Mouse (Mus musculus): ENCODE measurements around the gene Dclk2.

Gene Dclk2

DNA sequence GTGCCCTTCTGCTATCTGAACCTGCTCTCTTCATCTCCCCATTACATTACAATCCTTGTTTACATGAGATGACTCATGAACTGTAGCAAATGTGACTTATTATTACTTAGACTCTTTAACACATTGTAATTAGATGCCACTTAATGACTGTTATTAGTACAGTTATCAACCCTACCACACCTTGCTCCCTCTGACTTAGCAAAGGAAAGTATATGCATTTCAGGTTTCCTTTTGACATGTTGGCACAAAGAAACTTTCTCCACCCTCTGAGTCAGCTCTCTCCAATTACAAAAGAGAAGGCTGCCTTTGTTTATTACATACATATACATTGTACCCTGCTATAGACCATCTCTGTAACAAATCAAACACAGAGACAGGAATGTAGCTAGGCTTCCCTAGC is 33.1 kb downstream of the Dclk2 start:
- DNase-seq (ENCODE audit: low spot score): no peak

- DNase-seq (ENCODE audit: low spot score): no peak
Observed at GRCm38 (mm10) chr3:86885180-86885579, 35.5 kb downstream of the Dclk2 start.

- DNase-seq (ENCODE audit: low spot score): no peak
Observed at GRCm38 (mm10) chr3:86884481-86884880, 36.2 kb downstream of the Dclk2 start.

DNA sequence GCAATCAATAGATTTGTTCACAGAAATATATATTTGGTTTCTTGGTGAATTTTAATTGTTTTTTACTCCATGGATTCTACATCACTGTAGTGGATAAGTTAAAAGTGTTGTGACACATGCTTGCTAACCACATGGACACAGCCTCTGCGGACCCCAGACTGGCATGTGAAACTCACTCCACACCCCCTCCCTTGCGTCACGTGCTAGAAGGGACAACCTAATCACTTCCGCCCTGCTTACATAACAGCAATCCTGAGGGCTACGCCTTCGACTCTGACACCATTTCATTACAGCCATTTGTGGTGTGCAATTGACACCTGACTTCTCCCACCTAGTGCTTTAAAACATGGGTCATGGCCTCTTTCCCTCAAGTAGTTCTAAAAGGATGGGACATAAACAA is 36.7 kb downstream of the Dclk2 start:
- no peak for DNase-seq (ENCODE audit: low spot score)

- no peak for DNase-seq (ENCODE audit: low spot score)
Observed at GRCm38 (mm10) chr3:86875912-86876311, 44.7 kb downstream of the Dclk2 start.

DNA sequence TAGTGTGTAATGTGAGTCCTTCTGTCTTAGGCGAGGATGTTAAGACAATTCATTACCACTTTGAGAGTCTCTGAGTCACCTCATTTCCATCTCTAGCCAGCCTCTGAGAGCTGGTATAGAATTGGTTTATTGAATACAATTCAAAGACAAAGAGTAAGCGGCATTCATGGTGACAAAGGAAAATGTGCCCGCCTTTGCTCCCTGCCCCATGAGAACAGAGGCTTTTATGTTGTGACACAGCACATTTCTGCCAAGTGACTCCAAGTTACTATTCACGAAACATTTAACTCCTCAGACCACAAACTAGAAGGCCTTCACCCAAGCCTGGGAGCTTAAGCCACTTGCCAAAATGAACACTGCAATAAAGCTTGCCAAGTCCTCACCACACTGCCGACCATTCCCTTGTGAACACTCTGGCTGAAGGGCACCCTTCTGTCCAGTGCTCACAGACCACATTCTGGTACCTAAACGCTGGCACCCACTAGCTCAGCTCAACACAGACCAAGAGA is 47.5 kb downstream of the Dclk2 start:
- no peak for DNase-seq (ENCODE audit: low spot score)

DNA sequence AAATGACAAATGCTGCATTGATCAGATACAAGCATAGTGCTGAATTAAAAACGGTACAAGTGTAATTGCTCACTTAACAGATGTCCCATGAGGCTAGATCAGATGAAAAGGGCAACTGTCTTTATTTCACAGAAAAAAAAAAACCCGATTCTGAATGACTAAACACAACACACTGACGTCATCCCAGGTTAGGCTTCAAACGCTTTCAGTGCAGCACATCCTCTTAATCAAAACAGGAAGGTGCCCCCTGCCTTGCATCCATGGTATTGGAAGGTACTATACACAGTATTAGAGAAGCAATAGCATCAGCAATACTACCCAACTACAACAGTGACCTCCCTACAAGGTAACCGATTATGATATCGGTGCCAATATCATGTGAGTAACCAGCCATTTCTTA is 49.7 kb downstream of the Dclk2 start:
- DNase-seq (ENCODE audit: low spot score): no peak

DNA sequence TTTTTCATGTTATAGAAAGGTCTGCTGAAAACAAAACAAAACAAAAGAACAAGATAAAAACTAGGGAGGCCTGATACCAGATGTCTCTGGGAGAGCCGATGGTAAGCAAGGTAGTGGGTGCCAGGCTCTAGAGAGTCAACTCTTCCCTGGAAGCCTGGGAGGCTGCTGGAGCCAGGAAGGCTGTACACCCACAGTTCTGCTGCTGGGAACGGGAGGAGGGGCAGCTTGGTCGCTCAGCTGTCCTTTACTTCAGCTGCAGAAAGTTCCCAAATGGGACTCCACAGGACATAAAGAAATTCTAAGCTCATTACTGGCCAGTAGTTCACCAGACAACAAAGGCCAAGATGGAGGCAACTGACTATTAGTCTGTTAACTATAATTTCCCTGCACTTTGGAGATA is 50.2 kb downstream of the Dclk2 start:
- no peak for DNase-seq (ENCODE audit: low spot score)

- no peak for DNase-seq (ENCODE audit: low spot score)
Observed at GRCm38 (mm10) chr3:86868721-86869120, 51.9 kb downstream of the Dclk2 start.

GRCm38 (mm10) chr3:86863327-86864008 is 57.2 kb downstream of the Dclk2 start:
- no peak for DNase-seq (ENCODE audit: low spot score)

- no peak for DNase-seq (ENCODE audit: low spot score)
Observed at GRCm38 (mm10) chr3:86862939-86863311, 57.7 kb downstream of the Dclk2 start.

GRCm38 (mm10) chr3:86862245-86862938 is 58.3 kb downstream of the Dclk2 start:
- no peak for DNase-seq (ENCODE audit: low spot score)

DNA sequence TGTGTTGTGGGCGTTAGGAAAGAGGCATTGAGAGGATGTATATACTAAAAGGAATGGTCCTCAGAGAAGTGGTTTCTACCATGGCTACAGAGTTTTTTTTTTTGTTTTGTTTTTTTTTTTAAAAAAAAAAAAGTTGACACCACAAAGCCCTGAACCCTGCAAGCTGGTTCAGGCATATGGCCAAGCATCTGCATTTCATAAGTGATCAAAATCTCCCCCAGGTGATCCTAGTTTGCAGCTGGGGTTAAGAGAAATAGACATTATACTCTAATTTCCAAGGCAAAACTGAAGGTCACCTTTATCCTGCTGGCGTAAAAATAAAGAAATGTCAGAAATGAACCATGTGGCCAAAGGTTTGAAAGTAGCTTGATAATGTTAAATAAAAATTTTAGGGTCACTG is 60.9 kb downstream of the Dclk2 start:
- no peak for DNase-seq (ENCODE audit: low spot score)

DNA sequence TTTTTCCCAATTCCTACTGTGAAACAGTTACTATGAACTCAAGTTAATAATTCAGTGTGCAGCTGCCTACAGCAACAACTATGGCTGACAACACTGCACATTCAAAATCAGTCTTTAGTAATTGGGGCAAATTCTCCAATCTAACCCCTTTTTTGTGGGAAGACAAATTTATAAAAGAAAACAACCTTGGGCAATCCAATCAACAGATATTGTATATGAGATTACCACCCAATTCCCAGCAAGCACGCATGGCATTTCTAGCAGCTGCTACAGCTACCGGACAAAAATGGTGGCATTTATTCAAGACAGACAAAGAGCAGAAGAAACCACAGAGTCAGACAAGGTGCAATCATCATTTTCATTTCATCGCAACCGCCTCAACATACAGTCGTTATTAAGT is 62.0 kb downstream of the Dclk2 start:
- DNase-seq (ENCODE audit: low spot score): no peak

DNA sequence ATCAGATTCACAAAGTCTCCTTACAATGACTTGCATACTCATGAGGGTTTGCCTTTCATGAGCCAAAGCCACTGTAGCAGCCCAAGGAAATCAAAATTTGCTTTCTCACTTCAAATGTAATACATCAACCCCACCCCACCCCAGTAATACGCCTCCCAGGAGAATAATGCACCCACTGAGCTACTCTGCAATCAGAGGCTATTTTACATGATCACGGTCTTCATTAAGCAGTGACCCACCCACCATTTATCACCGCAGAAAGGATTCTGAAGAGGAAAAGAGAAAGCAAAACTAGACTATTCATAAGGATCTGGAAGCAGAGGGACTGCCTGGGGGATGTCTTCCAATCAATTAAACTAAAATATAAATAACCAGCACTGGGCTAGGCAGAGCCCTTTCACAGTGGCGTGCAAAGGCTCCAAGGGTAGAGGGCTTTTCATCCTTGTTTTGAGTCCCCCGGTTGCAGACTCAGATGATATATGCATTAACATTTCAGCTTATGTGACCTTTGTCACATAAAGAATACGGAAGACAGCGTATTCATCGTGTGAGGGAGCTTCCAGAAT is 62.7 kb downstream of the Dclk2 start:
- no peak for DNase-seq (ENCODE audit: low spot score)

- DNase-seq (ENCODE audit: low spot score): no peak
Observed at GRCm38 (mm10) chr3:86852867-86853266, 67.8 kb downstream of the Dclk2 start.

GRCm38 (mm10) chr3:86851131-86851530 is 69.5 kb downstream of the Dclk2 start:
- no peak for DNase-seq (ENCODE audit: low spot score)

DNA sequence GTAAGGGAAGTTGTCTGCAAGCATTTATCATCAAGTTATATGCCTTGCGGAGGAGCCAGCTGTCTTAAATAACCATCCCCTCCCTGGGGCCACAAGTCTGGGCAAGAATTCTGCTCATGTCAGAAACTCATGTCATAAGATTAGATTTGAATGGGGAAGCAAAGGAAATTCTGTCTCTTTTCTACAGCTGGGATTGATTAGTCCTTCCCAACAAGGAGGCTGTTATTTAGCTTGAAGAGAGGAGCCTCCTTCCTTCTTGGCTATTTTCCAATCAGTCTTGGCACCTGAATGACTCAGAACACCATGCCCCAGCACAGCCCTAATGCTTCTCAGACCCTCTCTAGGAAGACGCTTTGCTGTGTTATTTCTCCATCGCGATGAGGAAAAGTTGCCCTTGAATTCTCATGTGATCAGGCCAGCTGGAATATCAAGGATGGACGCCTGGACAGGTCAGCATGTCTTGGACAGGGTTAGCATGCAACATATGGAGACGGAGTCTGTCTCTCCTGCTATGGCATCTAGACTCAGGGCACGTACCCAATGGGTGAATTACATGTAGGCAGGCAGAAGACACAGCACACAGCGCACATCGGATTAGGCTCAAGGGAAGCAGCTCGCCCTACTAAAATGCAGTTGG is 70.1 kb downstream of the Dclk2 start:
- no peak for DNase-seq (ENCODE audit: low spot score)

GRCm38 (mm10) chr3:86849337-86849736 is 71.3 kb downstream of the Dclk2 start:
- no peak for DNase-seq (ENCODE audit: low spot score)

GRCm38 (mm10) chr3:86847536-86847935 is 73.1 kb downstream of the Dclk2 start:
- DNase-seq (ENCODE audit: low spot score): no peak

- DNase-seq (ENCODE audit: low spot score): no peak
Observed at GRCm38 (mm10) chr3:86846036-86846435, 74.6 kb downstream of the Dclk2 start.

DNA sequence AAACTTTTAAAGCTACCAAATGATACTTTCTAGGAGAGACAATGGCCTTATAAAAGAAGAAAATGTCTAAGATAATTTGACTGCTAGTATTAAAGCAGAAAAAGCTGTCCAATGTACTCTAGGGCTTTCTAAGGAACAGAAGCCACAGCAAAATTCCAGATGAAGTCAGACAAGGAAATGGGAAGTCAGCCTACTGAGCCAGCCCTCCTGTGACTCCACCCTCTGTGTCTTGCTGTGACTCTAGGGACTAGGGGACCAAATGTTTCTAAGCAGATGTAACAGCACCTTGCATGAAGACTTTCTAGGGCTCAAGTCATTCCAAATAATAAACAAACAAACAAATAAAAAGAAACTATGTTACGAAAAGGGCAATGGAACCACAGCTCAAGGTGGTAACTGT is 75.1 kb downstream of the Dclk2 start:
- no peak for DNase-seq (ENCODE audit: low spot score)
